Mouse (Mus musculus) left cerebral cortex, postnatal 36 days (tissue): ENCODE data around the gene Pfn5. TPM values are rescaled to one million over a fixed set of nuclear protein-coding genes. Genes with fewer than 3 reads are reported as not detected.
"Not testable (repeated sequence)": the region's sequence is repeated elsewhere in the genome, so short reads cannot be mapped to it uniquely, and the experiment has no call there.

Experiments
- DNase-seq, 2 experiments: peaks; one replicate each; pipeline ENCODE4 v3.0.0; 2021 to 2022; ENCODE audit warnings: low spot score in 2 of 2, mixed read lengths in 1 of 2
- intact Hi-C: fragments of 180-260 bp; cut with DNase I; formaldehyde crosslinking; loops from one replicate; pipeline ENCODE4 v1.15.1; 2025
- total RNA-seq, 2 experiments: library from RNA; stranded (reverse); gene quantifications; 2 replicates each; pipeline ENCODE4 v1.2.3; 2021

Gene Pfn5
- total RNA-seq, result not detected

DNA sequence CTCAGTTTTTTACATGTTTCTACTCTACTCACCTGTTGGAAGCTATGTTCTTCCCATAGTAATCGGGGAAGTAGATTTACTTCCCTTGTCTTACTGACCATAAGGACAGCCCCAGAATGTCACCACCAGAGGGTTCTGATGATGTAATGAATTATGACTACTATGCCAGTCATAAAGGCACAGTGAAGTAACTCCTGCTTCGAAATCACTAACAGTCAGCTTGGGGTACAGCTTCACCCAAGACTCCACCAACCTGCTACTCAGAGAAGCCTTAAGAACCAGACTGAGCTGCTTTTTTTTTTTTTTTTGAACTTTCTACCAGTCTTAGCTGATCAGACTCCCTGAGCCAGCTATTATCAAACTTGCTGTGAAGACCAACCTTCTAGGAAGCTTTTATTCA lies at the start of gene Pfn5, which contains the start of gene Asb12:
Gene Pfn5, plus strand, starts transcription at position 218 of the 400 bp plus-strand sequence.
Gene Asb12, minus strand, starts transcription at position 101 of the 400 bp plus-strand sequence.
- intact Hi-C loops, result no loop called here
- no peak for DNase-seq

DNA sequence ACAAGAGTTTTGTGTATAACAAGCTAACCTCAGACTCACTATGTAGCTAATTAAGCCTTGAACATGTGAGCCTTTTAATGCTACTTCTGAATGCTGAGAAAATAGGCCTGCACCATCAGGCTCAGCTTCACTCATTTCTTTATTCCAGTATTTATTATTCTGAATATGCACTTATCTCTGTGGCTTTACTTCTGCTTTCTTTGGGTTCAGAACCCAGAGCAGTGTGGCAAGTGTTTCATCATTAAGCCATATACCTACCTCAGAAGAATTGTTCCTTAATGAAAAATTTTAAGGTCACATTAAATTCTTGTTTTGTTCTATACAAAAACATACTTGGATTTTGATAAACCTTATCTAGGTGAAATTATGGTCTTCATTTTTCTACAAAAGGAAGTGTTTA lies 34.0 kb upstream of the Pfn5 start:
- no peak for DNase-seq

DNA sequence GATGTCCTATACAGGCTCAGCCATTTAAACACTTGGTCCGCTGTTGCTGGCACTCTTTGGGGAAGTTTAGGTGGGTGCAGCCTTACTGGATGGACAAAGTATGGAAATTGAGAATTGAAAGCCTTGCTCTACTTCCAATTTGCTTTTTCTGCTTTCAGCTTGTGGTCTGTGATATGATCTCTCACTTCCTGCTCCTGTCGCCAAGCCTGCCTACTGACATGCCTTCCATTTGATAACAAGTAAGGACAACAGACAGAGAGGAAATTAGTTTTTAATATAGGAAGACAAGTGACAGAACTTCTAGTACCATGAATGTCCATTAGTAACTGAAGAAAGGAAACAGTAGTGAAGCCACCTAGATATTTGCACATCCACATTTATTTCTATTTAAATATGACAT lies 32.7 kb upstream of the Pfn5 start:
- DNase-seq, result no peak
- intact Hi-C loops, result no loop called here

More for the DNA sequence above, 34.0 kb upstream of the Pfn5 start:
- intact Hi-C loops, result no loop called here

DNA sequence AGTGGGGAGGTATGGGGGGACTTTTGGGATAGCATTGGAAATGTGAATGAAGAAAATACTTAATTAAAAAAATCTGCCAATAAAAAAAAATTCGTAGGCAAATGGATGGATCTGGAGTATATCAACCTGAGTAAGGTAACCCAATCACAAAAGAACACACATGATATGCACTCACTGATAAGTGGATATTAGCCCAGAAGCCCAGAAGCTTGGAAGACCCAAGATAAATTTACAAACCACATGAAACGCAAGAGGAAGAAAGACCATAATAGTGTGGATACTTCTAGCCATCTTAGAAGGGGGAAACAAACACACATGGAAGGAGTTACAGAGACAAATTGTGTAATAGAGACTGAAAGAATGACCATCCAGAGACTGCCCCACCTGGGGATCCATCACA lies 22.4 kb upstream of the Pfn5 start:
- DNase-seq, intact Hi-C loops: not testable (repeated sequence)

DNA sequence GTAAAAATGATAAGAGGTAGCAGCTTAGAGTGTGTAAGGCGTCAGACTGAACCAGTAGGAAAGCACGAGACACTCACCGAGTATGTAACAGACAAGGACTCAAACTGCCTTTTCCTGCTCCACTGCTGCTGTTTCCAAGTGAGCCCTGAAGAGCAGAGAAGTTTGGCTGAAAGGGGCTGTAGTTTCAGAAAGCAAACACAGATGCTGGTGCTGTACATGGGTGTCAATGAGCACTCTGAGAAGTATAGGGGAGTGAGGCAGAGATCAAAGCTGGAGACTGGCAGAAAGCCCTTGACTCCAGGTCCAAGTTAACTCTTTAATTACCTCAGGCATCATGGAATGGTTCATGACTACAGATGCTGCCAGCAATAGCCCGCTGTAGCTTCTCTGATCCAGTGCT lies 3.6 kb upstream of the Pfn5 start:
- DNase-seq, result no peak
- intact Hi-C loops, result no loop called here

GRCm38 (mm10) chrX:95600609-95601008 lies 42.7 kb downstream of the Pfn5 start:
- DNase-seq, result no peak
- intact Hi-C loops, result no loop called here

Other genes with a start within 250 kb of the Pfn5 start
- gene Amer1, start 113.2 kb upstream of the Pfn5 start, total RNA-seq, result 1 to 10 TPM; 5.6 to 6.0 TPM
- not detected for gene Asb12, start 117 bp upstream of the Pfn5 start, total RNA-seq
- 10 to 100 TPM; 19.9 to 22.3 TPM for gene Zc4h2, start 100.4 kb downstream of the Pfn5 start, total RNA-seq
- gene Zc3h12b, start 153.6 kb downstream of the Pfn5 start, total RNA-seq, result 10 to 100 TPM; 31.3 to 35.0 TPM